Mouse (Mus musculus): Measurements from ENCODE around the gene Lasp1.

DNA sequence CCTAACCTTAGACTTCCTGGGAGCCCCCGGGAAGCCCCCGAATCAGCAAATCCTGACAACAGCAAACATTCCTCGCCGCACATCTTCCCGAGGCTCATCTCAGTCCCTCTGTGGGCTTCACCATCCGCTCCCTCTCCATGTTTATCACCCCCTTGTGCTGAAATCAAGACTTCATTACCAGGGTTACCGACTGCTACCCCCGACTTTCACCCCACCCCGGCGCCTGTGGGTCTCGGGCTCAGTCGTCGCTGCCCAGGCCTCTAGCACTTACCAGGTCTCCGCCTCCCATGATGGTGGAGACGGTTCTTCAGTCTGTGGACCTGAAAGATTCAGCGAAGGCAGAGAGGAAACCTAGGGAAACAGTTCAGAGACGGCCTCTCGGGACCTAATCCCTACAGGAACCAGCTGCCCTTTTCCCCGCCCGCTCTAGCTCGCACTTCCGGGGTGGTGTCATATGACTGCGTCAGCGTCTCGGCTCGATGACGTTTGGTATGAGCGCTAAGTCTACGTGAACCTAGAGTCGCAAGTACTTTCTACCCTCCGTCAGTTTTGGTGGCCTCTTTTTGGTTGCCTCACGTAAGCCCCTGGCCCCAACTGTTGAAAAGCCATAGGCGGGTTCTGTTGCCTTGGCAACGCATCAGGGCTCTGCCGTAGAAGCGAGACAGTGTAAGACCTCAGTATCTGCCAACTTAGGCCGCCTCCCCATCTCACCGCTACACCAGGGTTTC, 32.5 kb upstream of the Lasp1 start, which contains the start of gene Cwc25:
- no peak for TF ChIP-seq CTCF (IDR thresholded peaks at IDR 0.05; ENCODE audit: low read depth, low read length)
- TF ChIP-seq GATA1 (IDR thresholded peaks at IDR 0.05; ENCODE audit: borderline replicate concordance, low read length) = no peak

Measured in G1E (cell line).